Mouse (Mus musculus) thymus, postnatal 36 days (tissue): ENCODE measurements around the gene Rab3il1.
"Not testable (repeated sequence)": the region's sequence is repeated elsewhere in the genome, so short reads cannot be mapped to it uniquely, and the experiment has no call there.

Experiments used
- DNase-seq, 2 experiments: peaks; one replicate each; pipeline ENCODE4 v3.0.0; 2022; ENCODE audit warnings: mixed read lengths in 2 of 2

Rab3il1 gene

DNA sequence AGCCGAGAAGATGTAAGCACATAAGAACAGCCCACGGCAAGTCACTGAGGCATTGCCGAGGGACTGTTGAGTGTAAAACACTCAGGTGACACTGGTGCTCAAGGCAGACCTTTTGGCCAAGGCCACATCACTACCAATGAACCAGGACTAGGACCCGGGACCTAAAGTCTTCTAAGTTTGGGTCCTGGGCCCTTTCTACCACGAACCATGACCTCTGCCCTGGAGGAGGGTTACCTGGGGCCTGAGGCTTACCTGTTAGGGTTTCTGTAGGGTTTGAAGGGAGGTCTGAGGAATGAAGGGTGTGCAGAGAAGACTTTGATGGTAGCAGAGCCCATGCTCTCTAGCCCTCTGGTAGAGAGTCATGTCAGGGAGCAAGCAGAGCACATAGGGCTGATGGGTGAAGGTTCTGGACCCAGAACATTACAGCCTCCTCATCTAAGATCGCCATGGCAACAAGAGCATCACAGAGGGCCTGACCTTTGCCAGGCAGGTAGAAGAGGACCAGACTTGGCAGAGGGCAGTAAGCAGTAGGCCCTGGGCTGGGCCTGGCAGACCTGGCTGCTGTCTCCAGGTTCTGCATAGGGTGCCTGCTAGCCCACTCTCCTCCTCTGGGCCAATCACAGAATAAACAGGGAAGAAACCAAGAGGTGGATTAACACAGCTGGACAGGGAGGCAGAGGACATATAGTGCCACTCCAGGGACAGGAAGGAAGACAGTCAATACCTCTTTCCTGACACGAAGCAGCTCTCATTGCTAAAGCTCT, at the start of gene Rab3il1, which contains the start of gene Best1:
Rab3il1 (plus strand) TSS at position 464 of the 764 bp plus-strand sequence.
Best1 (minus strand) TSS at position 428 of the 764 bp plus-strand sequence.
- DNase-seq = no peak

DNA sequence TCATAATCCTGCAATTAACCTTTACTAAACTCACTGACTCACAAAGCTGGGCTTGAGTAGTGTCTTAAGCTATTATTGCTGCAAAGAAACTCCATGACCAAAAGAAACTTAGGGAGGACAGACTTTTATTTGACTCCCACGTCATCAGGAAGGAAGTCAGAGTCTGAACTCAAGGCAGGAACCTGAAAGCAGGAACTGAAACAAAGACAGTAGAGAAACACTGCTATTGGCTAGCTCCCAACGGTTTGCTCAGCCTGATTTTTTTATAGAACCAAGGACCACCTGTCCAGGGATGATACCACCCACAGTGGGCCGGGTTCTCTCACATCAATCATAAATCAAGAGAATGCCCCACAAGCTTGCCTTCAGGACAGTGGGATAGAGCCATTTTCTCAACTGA, 49.1 kb upstream of the Rab3il1 start:
- DNase-seq = no peak

DNA sequence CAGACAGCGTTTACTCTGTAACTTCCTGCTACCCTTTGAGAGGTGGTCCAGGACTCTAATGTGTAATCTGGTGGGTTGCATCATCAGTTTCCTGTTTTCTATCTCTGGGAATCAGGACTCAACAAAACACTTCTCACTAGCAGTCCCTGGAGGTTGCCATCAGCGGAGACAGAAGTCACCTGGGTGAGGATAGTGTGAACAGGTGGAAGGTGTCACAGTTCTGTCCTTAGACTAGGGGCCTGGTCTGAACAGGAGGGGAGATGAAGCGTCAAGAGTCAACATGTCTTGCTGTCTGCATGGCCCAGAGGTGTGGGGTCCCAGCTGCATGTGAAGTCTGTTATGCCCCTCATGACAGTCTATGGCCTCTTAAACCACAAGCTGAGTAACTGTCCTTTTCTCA, 48.6 kb upstream of the Rab3il1 start:
- DNase-seq = no peak

DNA sequence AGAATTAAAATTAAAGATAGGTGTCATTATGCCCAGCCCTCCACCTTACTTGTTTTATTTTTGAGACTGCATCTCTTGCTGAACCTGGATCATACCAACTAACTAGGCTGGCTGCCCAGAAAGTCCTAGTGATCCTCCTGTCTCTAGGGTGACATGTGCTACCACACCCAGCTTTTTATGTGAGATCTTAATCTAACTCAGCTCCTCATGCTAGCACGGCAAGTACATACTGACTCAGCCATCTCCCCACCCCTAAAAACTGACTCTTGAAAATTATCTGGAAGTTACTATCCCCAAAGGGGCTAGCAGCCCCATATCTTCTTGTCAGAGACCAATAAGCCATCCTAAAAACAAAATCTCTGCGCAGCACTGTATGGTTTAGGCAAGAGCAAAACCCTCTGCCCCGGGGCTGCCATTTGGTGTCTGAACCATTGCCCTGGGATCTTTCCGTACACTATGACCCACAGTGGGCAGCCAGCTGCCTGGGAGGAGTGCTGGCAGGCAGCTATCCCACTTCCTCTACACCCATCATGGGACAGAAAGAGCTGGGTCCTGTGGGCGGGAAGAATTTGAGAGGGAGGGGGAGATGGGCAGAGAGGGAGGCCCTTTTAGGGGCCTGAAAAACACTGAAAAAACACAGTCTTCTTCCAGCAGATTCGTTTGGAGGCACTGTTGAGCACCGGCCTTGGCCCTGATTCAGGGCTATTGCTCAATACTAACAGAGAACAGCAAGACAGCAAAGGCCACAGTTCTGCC, 47.2 kb upstream of the Rab3il1 start:
- no peak for DNase-seq

DNA sequence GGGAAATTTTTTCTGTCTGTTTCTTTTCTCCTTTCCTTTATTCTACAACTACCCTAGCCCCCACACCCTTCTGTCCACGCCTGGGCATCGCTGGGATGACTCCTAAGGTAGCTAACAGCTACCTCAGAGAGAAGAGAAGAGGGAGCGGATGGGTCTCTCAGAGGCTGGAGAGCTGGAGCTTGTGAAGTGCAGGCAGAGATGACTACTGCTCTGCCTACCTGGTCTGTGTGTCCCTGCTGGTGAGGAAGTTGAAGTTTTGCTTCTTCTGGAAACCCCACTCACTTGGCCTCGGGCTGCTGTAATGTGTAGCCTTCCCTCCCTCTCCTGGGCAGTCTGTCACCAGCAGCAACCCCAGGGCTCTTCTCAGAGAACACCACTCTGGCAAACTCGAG, 46.7 kb upstream of the Rab3il1 start:
- no peak for DNase-seq

DNA sequence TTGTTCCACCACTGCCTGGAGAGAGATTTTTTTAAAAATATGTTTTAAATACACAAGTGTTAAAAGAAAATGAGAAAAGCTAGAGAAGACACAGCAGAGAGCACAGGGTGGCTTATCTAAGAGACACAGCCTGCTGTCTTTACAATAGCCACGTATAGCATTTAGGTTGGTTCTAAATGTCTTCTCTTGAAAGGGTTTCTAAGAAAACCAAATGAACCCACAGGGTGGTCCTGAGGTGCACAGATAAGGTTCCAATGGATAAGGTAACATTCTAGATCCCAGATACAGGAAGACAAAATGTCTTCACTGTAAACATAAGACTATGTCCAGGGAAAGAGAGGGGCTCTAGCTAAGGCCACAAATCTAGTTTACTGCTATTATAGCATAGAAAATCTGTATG, 46.0 kb upstream of the Rab3il1 start:
- no peak for DNase-seq

DNA sequence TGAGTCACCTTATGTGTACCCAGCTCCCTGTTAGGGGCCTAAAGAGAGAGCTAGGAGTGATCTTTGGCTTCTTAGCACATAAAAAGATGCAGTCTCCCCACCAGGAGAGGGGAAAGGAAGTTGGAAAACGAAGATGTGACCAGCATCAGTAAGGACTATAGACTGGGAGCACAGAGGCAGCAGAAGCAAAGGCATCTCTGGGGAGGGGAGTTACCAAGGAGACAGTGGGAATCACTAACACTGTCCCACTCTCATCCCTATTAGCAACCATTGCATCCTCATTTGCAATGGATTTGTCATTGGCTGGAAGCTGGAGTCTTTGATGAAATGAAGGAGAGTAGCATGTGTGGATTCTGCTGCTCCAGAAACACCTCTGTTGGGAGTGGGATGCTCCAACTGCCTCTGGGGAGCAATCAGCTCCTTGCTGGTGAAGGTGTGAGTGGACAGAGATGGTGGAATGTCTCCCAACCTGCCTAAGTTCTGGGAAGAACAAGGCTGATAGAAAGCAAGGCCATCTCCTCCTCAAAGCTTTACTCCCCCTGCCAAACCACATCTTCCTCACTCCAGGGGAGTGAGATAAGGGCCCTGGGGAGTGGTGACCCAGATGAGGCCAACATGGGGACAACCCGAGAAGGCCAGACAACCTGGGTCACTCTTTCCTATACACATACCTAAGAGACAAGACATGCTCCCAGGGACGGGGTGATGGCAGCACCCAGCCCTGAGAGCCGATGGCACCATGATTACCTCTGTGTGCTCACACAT, 44.7 kb upstream of the Rab3il1 start:
- DNase-seq = no peak

DNA sequence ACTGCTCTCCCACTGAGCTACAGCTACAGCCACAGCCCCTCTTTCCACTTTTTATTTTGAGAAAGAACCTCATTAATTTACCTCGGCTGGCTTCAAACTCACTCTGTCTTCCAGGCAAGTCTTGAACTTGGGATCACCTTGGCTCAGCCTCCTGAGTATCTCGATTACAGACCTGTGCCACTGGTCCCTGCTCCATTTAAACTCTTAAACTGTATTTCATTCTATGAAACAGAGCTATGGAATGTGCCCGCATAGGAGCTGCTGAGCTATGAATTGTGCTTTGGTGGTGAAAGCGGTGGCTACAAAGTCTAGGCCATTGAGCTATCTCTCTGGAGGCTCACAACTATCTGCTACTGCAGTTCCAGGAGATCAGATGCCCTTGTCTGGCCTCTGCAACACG, 43.5 kb upstream of the Rab3il1 start:
- no peak for DNase-seq

DNA sequence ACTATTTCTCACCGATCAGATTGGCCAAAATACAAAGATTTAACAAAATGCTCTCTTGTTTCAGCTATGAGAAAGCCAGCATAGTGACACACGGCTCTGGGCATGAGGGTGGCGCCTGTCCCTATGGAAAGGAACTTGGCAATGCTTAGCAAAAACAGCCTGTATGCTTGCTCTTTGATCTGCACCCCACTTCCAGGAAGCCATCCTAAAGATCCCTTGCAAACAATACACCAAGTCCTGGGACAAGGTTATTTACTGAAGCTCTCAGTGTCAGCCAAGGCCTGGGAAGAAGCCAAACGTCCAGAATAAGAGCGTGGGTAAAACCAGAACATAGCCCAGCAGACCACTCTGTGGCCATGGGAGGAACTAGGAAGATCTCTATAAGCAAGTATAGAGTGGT, 40.7 kb upstream of the Rab3il1 start:
- no peak for DNase-seq

DNA sequence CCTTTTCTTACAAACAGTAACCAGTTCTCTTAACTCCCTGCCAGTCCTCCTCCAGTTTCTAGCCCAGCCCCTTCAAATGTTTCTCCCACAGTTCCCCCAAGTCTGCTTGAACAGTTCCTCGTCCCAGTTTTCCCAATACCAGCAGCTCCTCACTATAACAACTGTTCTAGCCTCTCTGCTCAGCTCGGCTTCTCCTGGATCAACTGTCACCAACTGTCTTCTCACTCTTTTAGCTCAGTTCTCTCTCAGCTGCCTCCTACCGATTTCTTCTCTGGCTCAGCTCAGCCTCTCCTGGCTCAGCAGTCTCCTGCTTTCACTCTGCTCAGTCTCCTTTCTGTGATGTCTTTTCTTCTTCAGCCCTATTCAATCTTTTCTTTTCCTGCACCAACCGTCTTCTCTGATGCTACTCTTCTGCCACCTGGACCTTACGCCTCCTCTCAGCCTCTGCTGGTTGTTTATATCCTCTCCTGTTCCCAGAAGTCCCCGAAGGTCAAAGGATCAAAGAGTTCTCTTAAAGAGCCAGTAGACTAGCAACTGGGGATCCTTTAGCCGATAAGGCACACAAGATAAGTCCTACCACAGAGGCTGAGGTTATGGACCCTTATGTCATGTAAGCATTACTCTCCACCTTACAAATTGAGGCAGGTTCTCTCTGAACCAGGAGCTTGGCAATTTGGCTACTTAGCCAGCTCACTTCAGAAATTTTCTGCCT, 37.1 kb upstream of the Rab3il1 start:
- no peak for DNase-seq

- DNase-seq = no peak
Observed at GRCm38 (mm10) chr19:9966096-9966867, 35.2 kb upstream of the Rab3il1 start.

DNA sequence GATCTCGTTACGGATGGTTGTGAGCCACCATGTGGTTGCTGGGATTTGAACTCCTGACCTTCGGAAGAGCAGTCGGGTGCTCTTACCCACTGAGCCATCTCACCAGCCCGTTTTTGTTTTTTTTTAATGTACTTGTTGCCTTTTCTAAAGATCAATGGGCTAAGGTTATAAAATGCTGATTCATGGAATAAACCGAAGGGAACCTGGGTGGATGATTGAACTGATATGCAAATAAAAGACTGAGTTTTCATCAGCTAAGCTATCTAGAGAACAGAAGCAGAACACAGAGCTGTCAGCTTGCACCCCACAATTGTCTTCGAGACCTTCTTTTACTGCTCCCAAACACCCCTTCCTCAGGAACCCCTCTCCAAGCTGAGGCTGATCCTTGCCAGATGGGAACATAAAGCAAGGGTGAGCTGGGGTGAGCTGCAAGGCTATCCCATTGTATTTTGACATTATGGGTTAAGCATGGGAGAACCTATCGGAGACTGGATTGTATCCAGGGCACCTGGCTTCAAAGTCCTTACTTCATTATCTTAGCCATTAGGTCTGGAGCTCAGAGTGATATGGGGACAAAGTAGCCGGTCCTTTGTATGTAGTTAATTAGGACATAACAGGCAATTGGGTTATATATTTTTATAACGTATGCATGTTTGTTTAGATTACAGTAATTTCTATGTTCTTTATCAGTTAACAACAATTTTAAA, 33.2 kb upstream of the Rab3il1 start:
- no peak for DNase-seq

DNA sequence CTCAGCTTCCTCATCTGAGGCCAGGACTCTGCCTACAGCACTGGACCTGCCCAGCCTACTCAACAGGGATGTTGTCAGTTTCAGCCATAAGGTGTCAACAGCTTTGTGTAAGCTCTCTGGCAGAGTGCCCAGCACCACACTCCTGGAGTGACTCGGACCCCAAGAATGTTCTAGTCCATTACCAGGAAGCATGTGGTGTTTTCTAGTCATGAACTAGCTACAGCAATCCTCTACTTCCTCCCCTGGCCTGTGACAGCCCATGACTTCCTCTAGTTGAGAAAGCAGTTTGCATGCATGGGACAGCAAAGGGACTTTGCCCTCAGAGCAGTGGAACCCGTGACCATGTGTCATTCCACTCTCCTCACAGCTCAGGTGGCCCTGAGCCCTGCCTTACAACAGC, 26.6 kb upstream of the Rab3il1 start:
- not testable (repeated sequence) for DNase-seq

DNA sequence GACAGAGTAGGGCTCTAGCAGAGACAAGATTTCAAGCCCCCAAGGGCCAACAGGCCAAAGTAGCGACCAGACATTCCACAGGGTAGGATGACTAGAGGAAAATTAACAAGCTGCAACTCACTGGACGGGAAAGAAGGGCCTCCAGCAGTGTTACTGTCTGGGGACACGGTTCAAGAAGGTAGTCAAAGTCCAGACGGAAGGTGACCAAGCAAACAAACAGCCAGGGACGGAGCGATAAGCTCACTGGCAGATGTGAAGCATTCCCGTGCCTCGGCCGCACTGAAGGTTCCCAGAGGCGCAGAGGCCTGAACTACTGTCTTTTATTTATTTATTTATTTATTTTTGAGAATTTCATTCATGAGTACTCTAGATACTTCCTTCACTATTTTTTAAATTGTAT, 24.4 kb upstream of the Rab3il1 start:
- DNase-seq = no peak

DNA sequence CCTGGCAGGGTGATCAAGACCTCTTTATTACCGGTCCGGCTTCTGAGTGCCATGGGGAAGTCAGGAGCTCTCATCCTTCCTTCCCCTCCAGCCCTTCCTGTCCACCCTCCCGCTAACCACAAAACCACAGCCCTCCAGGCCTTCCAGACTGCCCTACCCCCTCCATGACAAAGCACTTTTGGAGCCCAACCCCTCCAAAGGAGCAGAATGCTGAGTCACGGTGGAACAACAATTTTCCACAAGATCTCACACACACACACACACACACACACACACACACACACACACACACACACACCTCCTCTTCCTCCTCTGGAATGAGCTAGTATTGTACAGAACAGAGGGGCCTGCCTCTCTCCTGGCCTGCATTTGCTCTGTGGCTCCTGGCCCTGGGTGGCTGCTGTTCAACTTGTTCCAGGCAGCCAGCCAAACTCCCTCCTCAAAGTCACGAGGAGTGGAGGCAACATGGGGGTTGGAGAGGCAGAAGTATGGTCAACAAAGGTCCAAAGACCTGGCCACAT, 23.0 kb upstream of the Rab3il1 start:
- no peak for DNase-seq

DNA sequence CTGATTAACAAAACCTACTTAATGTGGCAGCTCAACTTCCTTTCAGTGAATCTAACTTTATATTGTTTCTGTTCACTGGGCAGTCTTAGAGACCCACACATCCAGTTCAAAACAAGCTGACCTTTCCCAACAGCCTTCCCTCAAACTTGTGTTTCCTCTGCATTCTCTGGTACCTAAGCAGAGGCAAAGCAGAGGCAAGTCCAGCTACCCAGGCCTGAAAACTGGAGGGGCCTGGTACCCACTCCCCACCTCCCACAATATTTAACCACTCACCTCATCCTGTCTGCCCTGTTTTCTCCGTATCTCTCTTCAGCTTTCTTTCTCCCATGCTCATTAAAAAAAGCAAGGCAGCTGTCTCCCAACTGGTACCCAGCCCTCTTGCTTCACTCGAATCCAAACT, 22.3 kb upstream of the Rab3il1 start:
- DNase-seq = no peak

GRCm38 (mm10) chr19:9980258-9980657, 21.2 kb upstream of the Rab3il1 start, which contains the start of gene Fth1:
Gene Fth1, plus strand, starts transcription at chr19:9980598.
- DNase-seq = no peak

DNA sequence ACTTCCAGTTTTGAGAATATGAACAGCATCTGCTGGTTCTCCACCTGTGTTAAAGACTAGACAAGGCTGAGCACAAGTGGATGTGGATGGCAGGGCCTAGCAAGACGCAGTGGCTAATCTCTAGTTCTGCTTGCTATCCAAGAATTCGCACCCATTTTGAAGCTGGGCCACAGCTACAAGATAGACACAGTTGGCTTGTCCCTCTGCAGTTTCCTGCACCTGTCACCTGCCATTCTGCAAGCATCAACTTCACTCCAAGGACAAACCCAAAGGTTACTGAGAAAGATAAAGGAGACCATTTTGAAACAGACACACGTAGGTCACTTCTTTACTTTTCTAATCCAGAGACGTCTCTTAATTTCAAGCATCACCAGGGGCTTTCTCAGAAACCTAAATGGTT, 19.8 kb upstream of the Rab3il1 start:
- DNase-seq = peak in 1 of 2 experiments; percentile 10

GRCm38 (mm10) chr19:9982151-9982851, 19.2 kb upstream of the Rab3il1 start:
- peak; percentile 95 to 98 for DNase-seq

DNA sequence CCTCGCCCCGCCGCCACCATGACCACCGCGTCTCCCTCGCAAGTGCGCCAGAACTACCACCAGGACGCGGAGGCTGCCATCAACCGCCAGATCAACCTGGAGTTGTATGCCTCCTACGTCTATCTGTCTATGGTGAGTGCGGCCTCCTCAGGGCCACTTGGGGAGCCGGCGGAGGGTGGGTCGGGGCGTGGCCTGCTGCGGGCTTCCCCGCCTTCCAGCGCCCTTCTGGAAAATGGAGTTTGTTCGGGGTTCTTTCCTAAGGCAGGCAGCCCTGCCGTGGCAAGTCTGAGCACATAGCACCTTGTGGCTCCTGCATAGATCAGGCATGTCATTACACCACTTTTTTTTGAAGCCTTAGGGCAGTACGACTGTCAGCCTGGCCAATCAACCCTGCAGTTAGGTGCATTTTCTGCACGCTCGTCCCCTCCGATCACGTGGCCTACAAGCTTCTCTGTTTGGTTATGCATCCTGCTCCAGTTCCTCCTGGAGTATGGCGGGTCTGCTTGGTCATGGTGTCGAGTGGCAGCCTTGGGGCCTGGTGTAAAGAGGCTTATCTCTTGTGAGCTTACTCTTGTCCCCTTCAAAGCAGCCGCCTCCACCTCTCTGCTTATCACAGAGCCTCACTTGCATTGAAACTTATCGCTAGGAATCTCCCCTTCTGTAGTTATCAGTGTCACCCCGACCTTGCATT, 18.5 kb upstream of the Rab3il1 start:
- DNase-seq = peak; percentile 63 to 69
